Mouse (Mus musculus): ENCODE data around the gene Slc39a2. TPM values are rescaled to one million over a fixed set of nuclear protein-coding genes. Genes with fewer than 3 reads are reported as not detected.

Slc39a2 gene
- total RNA-seq, 2 experiments from 2014 or later: 0.10 to 0.17 TPM

- ATAC-seq (replicated peaks; ENCODE audit: poor library complexity): no peak
Measured at GRCm38 (mm10) chr14:51929968-51930367, 37.3 kb downstream of the Slc39a2 start.

GRCm38 (mm10) chr14:51930824-51931223 lies 38.1 kb downstream of the Slc39a2 start:
- peak; percentile 96 for ATAC-seq (replicated peaks; ENCODE audit: poor library complexity)

DNA sequence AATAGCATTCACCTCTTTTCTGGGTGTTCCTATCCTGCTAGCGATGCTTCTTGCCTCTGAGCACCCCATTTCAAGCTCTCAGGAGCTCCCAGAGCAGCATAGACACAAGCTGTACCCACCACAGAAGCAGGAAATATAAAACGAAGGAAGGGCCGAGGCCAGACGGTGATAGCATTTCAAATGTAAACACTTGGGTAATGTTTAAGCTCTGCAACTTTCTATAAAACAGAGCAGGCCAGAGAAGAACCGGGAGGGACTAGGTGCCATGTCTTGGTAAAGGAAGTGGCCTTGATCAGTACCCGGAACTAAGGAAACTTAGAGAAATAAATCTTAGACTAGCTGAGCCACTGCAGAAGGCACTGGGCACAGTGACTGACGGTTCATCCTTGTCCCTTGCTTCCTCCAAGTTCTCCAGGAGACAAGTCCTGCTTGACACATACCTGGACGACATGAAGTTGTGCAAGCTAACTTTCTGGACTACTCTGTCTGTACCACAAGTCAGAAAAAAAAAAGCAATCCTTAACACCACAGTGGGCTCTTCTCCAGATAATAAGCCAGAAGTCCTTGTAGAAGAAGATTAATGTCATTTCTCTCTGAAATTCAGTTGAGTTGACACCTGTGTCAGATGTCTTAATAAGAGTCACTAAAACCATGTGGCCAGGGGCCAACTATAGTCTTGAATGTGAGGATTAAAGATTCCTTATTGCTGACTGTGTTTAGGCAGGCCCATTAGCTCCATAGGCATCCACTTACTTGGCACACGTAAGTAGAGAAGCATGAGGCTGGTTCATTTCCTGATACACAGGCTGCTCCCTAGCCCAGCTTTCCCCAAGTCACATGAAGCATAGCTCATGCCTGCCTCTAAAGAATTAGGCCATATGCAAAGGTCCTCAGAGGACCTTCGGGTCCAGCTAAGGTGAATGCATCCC lies 39.7 kb downstream of the Slc39a2 start:
- no peak for ATAC-seq (replicated peaks; ENCODE audit: poor library complexity)

- ATAC-seq (replicated peaks; ENCODE audit: poor library complexity): no peak
Measured at GRCm38 (mm10) chr14:51939005-51939404, 46.3 kb downstream of the Slc39a2 start.

DNA sequence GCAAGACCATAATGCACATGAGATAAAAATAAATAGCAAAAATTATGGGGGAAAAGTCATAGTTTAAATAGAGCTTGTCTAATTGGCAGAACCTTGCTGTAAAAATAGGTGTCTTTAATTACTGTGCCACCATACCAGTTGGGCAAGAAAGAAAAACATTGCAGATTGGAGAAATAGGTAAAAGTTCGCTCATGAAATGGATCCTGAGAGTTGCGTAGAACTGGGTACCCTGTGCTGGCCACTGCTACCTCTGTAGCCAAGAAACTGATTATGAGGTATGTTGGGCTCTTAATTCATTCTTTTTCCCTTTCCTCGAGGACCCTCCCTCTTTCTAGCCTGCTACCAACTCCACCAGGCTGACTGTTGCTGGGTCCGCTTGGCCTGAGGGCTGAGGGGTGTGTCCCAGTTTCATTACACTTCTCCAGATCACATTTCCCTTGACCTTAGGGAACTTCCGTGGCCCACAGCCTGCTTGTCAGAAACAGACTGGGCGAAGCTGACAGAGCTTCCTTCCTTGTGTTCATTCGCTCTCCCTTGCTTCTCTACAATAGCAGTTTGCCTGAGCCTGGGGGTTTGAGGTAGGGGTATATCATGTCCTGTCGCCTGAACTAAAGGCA lies 48.4 kb downstream of the Slc39a2 start:
- ATAC-seq (replicated peaks; ENCODE audit: poor library complexity): peak; percentile 79

DNA sequence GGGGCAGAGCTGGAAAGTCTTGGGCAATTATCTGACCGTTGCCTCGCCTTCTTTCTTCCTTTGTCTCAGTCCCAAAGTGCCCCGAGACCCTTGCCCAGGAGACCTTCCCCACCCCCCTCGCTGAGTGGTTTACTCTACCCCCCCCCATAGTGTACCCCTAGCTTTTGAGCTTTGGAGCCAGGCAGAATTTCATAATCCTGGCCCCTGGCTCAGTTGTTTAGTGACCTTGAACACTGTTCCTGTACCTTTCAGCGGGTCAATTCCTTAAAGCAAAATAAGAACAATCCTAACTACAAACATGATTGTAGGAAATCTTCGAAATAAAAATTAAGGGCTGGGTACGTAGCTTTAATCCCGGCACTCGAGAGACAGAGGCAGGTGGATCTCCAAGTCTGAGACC lies 48.9 kb downstream of the Slc39a2 start:
- ATAC-seq (replicated peaks; ENCODE audit: poor library complexity): no peak

- peak; percentile 78 for ATAC-seq (replicated peaks; ENCODE audit: poor library complexity)
Measured at GRCm38 (mm10) chr14:51942236-51942635, 49.5 kb downstream of the Slc39a2 start.

DNA sequence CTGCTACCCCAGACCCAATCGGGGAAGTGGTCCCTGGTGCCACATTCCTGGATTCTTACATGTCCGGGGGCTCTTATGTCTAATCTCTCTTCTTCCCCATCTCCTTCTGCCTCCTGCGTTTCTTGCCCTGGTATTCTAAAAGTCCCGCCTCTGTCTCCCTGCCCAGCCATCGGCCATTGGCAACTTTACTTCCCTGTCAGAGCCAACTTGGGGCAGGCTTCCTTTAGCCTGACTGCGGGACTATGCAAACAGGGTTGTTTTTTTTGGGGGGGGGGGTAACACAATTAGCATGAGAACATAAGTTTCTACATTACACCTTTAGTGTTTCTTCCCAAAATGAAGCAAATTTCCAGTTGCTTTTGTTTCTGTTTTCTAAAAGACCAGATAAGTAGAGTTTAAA lies 50.6 kb downstream of the Slc39a2 start:
- ATAC-seq (replicated peaks; ENCODE audit: poor library complexity): no peak

Other genes starting within 250 kb of the Slc39a2 start
- gene Gm17079, start 197.4 kb upstream of the Slc39a2 start, total RNA-seq (2015): not detected in 2 replicates
- not detected in 2 replicates for gene Gm17079, start 197.4 kb upstream of the Slc39a2 start, total RNA-seq (2017)
- gene Gm5800, start 175.7 kb upstream of the Slc39a2 start, total RNA-seq (2015): not detected in 2 replicates
- gene Gm5800, start 175.7 kb upstream of the Slc39a2 start, total RNA-seq (2017): not detected in 2 replicates
- not detected in 2 replicates for gene Ang4, start 119.3 kb upstream of the Slc39a2 start, total RNA-seq (2015)
- gene Ang4, start 119.3 kb upstream of the Slc39a2 start, total RNA-seq (2017): not detected in 2 replicates
- not detected in 2 replicates for gene AY358078, start 92.8 kb upstream of the Slc39a2 start, total RNA-seq (2015)
- gene AY358078, start 92.8 kb upstream of the Slc39a2 start, total RNA-seq (2017): not detected in 2 replicates
- gene Ear6, start 39.2 kb upstream of the Slc39a2 start, total RNA-seq (2015): 5.8 and 12.8 TPM in 2 replicates
- 7.5 and 19.0 TPM in 2 replicates for gene Ear6, start 39.2 kb upstream of the Slc39a2 start, total RNA-seq (2017)
- gene Mettl17, start 8.0 kb upstream of the Slc39a2 start, total RNA-seq (2015): 6.7 and 10.1 TPM in 2 replicates
- 14.7 and 15.5 TPM in 2 replicates for gene Mettl17, start 8.0 kb upstream of the Slc39a2 start, total RNA-seq (2017)
- gene Ndrg2, start 21.3 kb downstream of the Slc39a2 start, total RNA-seq (2015): 8.9 and 10.4 TPM in 2 replicates
- 7.0 and 15.6 TPM in 2 replicates for gene Ndrg2, start 21.3 kb downstream of the Slc39a2 start, total RNA-seq (2017)
- gene Tppp2, start 25.5 kb downstream of the Slc39a2 start, total RNA-seq (2015): not detected in 2 replicates
- gene Tppp2, start 25.5 kb downstream of the Slc39a2 start, total RNA-seq (2017): not detected in 2 replicates
- not detected in 2 replicates for gene Rnase13, start 29.9 kb downstream of the Slc39a2 start, total RNA-seq (2015)
- gene Rnase13, start 29.9 kb downstream of the Slc39a2 start, total RNA-seq (2017): not detected in 2 replicates
- 3.0 and 9.1 TPM in 2 replicates for gene Arhgef40, start 91.8 kb downstream of the Slc39a2 start, total RNA-seq (2015)
- 5.0 and 15.2 TPM in 2 replicates for gene Arhgef40, start 91.8 kb downstream of the Slc39a2 start, total RNA-seq (2017)
- gene Tmem253, start 122.8 kb downstream of the Slc39a2 start, total RNA-seq (2015): 0.30 TPM in 1 of 2 replicates, not detected in the other
- gene Tmem253, start 122.8 kb downstream of the Slc39a2 start, total RNA-seq (2017): not detected in 2 replicates
- gene Zfp219, start 127.8 kb downstream of the Slc39a2 start, total RNA-seq (2015): 6.5 and 8.5 TPM in 2 replicates
- gene Zfp219, start 127.8 kb downstream of the Slc39a2 start, total RNA-seq (2017): 8.2 and 15.1 TPM in 2 replicates
- not detected in 2 replicates for gene Olfr221, start 149.6 kb downstream of the Slc39a2 start, total RNA-seq (2015)
- not detected in 2 replicates for gene Olfr221, start 149.6 kb downstream of the Slc39a2 start, total RNA-seq (2017)
- gene Hnrnpc, start 211.1 kb downstream of the Slc39a2 start, total RNA-seq (2015): 353 and 414 TPM in 2 replicates
- gene Hnrnpc, start 211.1 kb downstream of the Slc39a2 start, total RNA-seq (2017): 560 and 665 TPM in 2 replicates
- gene Rpgrip1, start 217.8 kb downstream of the Slc39a2 start, total RNA-seq (2015): 5.2 and 7.9 TPM in 2 replicates
- 3.3 and 7.1 TPM in 2 replicates for gene Rpgrip1, start 217.8 kb downstream of the Slc39a2 start, total RNA-seq (2017)